Mouse (Mus musculus) cerebellum, postnatal 25 days (tissue): ENCODE data around the gene Gm15097.
"Not testable (repeated sequence)": the region's sequence is repeated elsewhere in the genome, so short reads cannot be mapped to it uniquely, and the experiment has no call there.

ENCODE experiments used
- DNase-seq, 2 experiments: peaks; one replicate each; pipeline ENCODE4 v3.0.0; 2021; ENCODE audit warnings: mixed read lengths in 2 of 2

The Gm15097 gene

GRCm38 (mm10) chrX:149784173-149784572, at the start of gene Gm15097:
Gm15097 (plus strand) TSS chrX:149784473.
- not testable (repeated sequence) for DNase-seq

DNA sequence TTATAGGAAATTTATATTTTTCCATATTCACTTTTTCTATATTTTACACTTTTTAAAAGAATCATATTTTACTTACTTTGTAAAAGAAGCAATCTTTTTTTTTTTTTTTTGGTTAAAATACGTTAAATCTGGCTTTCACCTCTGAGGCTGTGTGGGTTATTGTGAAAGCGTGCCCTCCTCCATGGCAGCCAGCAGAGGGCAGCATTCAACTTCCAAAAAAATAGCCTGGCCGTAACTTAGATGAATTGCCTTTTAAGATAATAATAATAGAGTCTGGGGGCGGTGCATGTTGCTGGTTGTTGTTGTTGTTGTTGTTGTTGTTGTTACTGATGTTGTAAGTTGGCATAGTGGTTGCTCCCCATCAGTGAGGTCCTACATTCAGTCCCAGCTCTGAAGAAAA, 21.4 kb upstream of the Gm15097 start:
- DNase-seq, result peak; percentile 20 to 31

DNA sequence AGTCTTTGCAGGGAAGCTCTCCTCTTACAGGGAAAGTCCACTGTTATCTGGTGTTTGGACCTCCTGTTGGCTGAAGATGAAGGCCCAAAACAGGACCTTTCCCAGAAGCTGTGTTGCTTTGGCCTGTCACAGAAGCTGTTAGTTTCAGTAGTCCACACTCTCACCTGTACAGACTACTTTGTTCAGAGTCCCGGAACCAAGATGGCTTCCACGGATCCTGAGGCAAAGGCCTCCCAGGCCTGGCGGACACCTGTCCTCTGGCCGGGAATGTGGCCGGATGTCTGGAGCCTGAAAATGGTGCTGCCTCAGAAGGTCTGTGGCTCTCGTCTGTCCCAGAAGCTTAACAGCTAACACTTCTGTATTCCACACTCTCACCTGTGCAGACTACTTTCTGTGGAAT, 26.9 kb downstream of the Gm15097 start:
- DNase-seq, result not testable (repeated sequence)
